Mouse (Mus musculus) right cerebral cortex, postnatal 25 days (tissue): ENCODE measurements around the gene Ift80.
"Not testable (repeated sequence)": the region's sequence is repeated elsewhere in the genome, so short reads cannot be mapped to it uniquely, and the experiment has no call there.

Experiments used
- DNase-seq: peaks from one replicate; pipeline ENCODE4 v3.0.0; 2022

The Ift80 gene

DNA sequence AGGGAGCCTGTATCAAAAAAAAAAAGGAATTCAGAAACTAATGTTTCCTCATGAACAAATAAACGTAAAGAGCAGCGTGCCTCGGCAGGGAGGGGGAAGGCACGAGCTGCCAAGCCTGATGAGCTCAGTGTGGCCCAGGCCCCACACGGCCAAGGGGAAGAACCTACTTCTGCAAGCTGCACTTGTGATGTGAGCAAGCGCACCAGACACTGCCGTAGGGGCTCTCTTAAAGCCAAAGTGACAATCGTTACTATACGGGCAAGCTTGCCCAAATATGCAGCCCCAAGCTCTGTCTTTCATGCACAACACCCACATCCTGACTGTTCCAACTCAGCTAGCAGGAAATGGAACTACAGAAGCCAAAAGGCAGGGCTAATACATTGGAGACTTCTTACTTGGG lies 23.5 kb downstream of the Ift80 start:
- no peak for DNase-seq

DNA sequence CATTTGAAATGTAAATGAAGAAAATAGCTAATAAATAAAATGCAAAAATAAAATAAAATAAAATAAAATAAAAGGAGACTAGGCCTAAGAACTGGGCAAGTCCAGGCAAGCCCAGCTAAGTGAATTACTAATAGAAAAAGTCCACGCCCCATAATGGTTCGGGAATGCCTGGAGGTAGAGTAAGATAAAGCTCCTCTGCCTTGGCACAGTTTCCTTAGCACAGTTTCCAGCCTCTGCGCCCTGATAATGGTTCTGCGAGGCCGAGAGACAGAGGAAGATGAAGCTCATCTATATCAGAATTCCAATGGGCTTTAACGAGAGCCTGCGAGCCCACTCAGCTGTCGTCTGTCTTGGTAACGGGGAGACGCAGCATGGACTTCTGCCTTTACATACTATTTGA lies 25.2 kb downstream of the Ift80 start:
- DNase-seq, result no peak

DNA sequence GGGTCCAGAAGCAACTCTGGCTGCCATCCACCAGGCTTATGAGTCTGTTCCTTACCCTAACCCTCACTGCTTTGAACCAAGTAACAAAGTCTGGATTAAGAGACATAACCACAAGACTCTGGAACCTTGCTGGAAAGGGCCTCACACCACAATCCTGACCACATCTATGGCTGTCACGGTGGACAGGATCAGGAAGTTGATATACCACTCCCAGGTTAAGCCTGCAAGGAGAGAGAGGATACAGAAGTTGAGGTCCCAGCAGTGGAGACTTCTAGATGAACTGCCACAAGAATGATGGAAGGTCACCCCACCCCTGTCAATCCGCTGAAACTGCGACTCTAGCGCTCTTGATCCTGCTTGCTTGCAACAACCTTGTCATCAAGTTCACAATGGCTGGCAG lies 26.7 kb downstream of the Ift80 start:
- no peak for DNase-seq

DNA sequence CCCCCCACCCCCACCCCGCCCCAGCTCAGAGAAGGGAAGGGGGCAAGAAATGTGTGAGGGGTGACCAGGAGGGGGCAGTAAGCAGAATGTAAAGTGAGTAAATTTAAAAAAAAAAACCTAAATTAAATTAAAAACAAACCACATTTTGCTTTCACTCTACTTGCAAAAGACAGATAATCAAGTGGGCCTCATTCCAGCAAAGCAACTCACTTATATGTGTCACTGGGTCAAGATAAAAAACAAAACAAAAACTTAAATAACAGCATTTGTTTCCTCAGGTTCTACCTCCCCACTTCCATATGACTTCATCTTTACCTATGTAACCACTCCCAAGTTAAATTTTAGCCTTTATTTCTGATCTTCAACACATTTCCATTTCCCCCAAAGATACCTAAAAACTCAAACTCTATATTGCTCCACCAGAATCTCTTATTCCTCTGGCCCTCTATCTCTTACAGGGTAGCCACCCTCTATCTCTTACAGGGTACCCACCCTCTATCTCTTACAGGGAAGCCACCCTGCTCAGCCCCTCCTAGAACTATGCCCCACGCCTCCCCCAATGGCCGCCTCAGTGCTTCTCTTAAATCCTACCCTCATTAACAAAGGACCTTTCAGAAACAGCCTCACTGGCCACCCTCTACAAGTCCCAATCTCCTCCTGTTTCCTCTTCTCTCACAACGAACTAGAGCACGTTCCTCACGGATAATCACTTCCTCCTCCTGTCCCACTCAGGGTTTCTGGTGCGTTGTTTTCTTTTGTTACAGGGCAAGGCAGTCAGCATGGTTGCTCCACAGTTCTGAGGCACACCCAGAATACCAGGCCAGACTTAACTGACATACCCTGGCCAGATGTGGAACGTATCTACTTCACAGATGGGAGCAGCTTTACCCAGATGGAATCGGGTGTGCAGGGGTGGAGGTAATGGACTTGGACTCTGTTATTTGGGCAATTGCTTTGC lies 28.6 kb downstream of the Ift80 start:
- no peak for DNase-seq

DNA sequence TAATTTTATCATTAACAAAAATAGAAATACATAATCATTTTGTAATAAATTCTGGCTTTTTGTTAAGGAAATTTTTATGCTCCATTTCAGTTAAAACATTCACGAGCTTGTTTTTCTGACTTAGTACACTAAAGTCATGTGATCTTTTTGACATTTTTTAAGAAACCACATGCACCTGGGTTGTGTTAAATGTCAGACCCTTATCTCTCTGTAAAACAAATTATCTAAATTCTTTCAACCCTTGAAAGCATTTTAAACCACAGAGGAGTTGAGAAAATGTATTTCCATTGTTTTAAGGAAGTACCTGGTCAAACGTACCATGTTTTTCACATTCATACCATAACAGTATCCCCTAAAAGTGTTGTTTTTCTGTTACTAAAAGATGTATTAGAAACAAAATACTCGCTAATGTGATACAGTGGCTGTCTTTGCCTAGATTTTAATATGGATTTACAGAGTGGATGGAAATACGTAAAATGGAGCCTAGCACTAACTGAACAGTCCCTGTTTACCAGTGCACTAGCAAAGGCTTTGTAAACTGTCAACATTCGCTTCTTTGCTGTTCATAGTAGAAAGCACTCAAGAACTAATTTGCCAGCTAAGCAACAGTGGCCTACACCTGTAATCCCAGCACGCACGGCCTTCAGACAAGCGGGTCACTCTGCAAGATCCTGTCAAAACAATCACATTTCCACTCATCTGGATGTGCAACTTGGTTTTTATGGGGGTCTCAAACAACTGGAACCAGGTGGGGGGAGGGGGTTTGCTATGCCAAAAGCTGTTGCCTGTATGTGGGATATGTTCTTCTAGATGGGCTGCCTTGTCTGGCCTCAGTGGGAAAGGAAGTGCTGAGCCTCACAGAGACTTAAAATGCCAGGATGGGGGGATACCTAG lies 29.5 kb downstream of the Ift80 start:
- DNase-seq, result no peak

DNA sequence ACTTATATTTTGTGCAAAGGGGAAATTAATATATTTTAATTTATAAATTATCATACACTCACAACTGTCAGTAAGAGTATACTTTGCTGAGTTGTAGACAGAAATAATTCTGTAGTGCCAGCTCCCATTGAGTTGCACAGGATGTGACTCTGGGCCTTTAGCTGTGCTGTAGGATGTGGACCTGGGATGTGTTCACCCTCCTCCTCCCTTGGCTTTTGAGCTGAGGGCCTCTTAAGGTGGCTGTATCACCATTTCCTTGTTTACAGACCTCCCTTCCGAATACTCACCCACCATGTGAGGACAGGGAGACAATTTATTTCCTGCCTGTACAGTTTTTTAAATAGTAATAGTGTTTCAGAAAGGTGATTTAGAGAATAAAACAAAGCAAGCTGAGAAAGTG lies 30.8 kb downstream of the Ift80 start:
- no peak for DNase-seq

DNA sequence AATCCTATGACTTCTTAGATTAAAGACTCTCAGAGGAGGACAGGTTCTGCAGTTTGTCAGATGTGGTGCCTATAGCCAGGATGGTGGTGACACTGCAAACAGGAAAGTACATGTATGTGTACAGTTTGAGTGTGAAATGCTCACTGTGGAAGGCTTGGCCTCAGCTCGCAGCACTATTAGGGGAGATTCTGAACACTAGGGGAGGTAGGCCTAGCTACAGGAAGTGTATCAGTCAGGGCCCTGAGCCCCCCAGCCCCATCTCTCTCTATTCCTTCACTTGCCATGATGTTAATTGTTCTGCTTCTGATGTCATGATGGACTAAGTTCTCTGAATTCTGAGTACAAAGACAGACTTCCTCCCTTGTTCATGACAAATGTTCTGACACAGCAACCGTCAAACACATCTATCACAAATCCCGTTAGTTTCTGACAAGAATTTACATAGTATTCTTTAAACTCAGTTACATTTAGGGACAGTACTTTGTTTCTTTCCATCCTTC lies 35.2 kb downstream of the Ift80 start:
- no peak for DNase-seq

DNA sequence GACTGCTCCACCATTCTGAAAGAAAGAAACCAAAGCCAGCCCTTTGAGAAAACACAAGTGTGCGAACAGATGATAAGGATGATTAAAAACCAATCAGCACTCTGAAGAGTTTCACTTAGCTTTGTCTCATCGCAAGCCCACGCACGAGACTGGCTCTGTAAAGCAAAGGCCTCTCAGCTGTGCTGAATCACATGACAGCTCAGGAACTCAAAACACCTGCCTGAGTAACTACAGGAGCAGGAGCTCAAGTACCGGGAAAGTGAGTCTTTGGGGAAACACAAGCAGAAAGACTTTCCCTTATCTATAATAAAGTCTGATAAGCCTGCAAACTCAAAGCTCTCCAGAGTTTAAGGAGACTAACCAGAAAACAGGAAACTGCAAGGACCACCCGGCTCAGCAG lies 37.0 kb downstream of the Ift80 start:
- DNase-seq, result no peak

DNA sequence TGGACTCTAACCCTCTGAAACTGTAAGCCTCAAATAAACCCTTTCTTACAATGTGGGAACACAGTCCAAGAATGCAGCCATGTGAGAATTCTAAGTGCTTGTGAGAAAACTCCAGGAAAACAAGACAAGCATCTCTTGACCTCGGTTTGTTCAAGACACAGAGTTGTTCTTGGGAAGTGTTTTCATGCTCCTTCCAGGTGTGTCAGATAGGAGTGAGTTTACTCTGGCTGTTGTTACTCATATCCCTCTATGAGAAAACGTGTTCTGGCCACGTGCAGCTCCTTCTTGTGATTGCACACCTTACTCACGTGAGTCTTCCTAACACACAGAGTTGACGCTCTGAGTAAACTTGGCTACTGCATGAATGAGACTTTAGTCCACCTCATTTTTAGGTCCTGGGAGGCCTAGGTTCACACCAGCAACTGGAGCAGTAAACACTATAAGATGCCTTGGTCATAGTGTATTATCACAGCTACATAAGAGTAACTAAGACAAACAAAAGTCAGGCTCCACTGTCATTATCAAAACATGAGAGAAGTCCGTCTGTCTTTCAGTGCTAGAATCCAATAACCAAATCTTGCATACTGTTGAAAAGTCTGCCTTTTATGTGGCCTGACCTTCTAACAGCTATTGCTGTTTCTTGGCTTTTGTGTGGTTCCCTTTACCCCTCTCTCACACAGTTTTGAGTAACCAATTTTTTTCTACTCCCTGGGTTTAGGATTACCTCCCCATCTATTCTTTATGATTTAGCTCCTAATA lies 37.7 kb downstream of the Ift80 start:
- no peak for DNase-seq

DNA sequence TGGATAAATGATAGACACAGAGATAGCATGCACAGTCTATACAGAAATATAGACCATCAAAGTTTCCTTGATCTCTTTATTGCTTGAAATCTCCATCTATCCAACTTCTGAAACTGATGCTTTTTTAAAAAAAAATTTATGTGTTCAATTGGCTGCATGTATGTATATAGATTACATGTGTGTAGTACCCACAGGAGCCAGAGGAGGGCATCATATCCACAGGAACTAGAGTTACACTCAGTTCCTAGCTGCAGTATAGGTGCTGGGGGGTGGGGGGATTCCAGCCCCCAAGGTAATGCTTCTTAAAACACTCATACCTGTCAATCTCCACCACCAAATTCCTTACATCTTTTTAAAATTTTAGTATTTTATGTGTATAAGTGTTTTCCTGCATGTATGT lies 39.7 kb downstream of the Ift80 start:
- no peak for DNase-seq

DNA sequence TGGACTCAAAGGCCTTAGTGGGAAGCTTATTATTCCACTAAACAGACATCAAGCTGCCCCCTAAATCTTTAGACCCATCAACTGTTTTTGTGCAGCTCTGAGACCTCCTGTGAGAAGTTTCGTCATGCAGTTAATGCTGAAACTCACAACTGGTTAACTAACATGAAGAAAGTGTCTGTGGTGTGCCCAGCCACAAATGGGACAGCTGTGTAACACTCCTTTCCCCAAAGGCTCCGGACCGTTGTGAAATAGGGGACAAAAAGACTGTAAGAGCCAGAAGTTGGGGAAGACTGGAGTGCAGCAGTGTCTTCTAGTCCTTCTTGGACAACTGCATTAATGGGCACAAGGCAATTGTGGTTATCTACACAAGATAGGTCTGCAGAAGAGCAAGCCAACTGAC lies 47.0 kb downstream of the Ift80 start:
- DNase-seq, result no peak

DNA sequence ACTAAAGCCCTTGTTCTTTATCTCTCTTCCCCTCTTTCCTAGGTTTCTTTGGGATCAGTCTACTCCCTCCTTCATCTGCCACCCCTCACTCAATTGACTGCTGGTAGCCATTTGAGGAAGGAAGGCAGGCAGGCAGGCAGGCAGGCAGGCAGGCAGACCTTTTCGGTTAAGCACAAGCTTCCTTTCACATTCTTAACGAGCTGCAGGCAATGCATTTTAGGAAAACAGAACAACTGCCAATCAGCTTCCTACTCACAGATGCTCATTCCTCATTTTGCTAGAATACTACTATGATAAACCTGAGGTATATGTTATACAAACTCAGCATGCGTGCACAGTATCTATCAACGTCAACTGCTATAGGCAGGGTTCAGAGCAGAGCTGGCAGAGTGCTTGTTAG lies 47.9 kb downstream of the Ift80 start:
- no peak for DNase-seq

DNA sequence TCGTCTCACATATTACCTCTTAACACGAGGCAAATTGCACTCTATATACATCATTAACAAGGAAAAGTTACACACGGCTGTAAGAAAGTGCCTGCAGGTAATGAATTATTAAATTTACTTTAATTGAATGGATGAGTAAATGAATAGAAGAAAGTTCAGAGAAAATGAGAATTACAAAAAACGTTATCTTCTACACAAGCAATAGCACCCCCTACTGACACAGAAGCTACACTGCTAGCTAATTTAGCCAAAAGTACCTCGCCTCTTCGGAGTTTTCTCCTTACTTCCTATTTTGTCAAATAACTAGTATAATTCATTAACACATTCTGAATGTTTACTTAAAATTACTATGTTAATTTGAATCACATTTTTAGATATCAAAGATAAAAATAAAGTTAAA lies 49.9 kb downstream of the Ift80 start:
- DNase-seq, result no peak

DNA sequence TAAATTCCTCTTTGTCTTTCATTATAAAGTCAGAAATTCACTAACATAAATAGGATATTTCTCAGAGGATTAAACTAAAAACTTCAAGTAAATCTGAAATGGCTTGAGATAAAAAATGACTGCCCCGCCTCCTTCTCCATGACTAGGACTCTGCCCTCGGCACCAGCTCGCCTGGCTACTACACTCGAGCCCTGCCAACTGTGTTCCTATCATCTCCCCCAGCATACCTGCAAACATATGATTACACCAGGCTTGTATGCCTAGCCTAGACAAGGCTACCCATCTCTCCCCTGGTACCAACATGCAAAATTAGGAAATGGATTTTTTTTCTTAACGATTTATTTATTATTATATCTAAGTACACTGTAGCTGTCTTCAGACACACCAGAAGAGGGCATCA lies 51.7 kb downstream of the Ift80 start:
- no peak for DNase-seq

DNA sequence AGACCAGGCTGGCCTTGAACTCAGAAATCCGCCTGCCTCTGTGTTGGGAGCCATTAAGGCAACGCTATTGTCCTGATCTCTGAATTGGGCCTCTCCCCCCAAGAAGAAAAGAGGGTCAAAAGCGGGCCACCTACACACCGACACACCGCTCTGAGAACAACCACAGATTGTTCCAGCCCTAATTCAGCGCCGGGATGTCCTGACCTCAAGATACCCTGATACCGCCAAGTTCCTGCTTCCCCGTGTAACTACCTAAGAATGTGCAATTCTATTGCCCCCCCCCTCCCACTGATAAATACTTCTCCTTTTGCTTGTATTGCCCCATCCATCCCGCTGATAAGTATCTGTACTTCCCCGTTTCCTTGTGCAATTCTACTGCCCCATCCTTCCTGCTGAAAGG lies 52.4 kb downstream of the Ift80 start:
- not testable (repeated sequence) for DNase-seq

DNA sequence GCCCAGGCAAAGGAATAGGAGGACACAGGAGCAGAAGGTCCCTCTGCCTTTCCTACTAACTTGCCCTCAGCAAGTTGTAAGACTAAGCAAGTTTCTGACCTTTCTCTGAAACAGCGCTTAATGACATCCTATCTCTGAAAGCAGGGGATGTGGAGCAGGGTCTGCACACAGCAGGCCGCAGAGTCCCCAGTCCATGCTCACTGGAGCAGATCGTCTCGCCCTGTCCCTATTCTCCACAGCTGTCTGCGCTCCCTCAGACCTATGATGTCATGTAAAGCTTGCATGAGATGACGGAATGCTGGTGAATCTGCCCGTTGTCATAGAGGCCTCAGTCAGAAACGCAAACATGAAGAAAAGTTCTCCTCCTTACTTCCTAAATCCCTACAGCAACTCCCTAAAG lies 55.0 kb downstream of the Ift80 start:
- DNase-seq, result no peak

DNA sequence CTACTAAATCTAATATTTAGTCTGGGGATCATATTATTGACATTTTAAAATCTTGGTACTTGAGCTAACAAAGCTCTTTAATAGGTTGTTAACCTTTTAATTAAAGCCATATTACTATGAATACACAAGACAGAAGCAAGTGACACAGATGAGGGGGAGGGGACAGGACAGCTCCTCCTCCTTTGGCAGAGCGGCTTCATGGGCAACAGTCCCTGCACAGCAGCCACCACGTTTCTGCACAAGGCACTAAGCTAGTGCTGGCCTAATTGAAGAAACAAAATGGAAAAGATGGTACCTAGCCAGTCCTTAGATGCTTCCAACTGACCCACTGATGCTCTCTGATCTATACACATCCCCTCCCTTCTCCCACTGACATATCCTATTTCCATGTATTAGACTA lies 55.5 kb downstream of the Ift80 start:
- no peak for DNase-seq

DNA sequence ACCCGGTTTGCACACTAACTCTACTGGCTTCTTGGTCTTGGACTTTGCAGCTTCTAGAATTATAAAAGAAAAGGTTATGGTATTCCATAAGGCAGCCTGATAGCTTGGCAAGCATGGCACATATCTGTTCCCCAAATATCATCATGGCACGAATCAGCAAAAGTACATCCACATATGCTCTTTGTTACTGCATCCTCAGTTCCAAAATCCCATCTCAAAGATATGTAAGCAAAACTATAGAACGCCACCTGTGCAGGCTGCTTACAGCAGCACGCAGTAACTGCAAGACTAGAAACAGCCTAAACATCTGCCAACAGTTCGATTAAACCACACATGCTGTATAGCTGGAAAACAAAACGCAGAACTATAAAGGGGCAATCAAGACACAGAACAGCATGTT lies 62.5 kb downstream of the Ift80 start:
- peak; percentile 29 for DNase-seq

DNA sequence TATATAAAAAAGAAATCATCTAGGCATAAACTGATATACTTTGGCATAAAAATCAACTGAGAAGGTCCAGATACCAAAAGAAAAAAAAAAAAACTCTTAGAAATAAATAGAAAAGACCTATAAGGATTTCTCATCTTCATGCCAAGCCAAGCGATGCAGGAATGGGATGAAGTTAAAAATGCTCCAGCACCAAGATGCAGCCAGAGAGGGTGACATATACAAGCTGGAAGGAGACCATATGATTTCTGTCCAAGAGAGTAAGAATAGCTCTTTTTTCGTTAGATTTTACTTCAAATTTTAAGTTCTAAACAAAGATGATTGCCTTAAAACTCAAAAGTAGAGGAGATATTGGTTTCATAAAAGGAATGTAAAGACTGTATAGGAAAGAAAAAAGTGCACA lies 64.1 kb downstream of the Ift80 start:
- no peak for DNase-seq

DNA sequence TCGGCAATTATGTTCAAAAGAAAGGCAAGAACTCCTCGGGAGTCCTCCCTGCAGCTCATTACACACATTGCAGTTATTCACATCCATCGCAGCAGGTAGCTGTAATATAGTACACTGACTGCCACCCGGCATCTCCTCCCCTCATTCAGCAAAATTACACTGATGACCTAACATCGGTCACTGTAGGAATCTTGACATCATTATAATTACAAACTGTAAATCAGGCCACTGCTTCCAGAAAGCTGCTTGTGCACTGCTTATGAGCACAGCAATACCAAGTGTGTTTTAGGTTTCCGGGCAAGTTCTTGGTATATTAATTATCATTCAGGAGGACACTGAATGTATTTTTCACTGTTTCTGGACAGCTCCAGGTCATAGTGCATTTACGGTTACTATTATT lies 65.1 kb downstream of the Ift80 start:
- DNase-seq, result no peak

DNA sequence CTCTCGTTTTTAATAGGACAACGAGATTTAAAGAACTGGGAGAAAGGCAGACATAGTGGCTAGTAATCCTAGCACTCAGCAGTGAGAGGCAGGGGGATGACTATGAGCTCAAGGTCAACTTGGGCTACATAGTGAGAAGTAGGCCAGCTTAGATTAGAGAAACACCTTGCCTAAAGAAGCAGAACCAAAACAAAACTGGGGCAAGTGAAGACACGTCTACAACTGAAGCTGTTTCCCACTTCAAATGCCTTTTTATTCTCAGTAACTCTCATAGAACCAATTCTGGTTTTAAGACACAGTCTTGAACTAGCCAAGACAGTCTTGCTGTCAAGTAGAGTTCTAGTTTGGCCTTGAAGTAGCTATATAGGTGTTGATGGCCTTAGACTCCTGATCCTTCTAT lies 67.7 kb downstream of the Ift80 start:
- DNase-seq, result no peak

DNA sequence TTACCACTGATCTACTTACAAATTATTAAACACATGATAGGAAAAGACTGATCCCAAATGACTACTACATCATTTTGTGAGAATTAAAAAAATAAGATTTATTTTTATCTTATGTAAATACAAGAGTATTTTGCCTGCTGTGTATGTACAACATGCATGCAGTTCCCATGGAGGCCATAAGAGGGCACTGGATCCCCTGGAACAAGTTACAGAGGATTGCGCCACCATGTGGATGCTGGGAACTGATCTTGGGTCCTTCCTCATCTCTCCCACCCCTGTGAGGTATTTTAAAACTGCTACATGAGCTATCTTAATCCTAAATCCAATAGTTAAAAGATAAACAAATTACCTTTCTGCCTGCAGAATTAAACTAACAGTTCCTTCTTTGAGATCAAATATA lies 68.9 kb downstream of the Ift80 start:
- no peak for DNase-seq

DNA sequence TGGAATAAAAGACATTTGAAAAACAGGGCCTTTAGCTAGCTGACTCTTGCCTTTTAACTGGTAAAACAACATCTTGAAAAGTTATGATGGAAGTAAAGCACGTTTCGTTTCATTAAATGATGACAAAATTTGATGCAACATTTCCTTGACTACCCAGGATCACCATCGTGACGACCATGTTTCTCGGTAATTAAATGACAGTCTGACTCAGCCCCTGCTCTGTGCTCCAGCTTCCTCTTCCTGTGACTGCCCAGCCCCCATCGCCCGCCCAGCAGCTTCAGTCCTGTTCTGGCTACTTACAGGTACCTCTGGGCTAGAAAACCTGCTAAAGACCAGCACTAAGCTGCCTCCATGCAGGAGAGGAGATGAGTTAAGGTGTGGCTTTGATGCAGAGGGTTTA lies 70.1 kb downstream of the Ift80 start:
- no peak for DNase-seq
